Mouse (Mus musculus) gastrocnemius, postnatal 4 days (tissue): ENCODE measurements around the gene Dagla. TPM values are rescaled to one million over a fixed set of nuclear protein-coding genes. Genes with fewer than 3 reads are reported as not detected.

ENCODE experiments used
- DNase-seq, 2 experiments: peaks; one replicate each; pipeline ENCODE4 v3.0.0; 2021 to 2022; ENCODE audit warnings: low spot score in 2 of 2, mixed read lengths in 2 of 2
- total RNA-seq, 2 experiments: library from RNA; stranded (reverse); gene quantifications; 2 replicates each; pipeline ENCODE4 v1.2.3; 2021

The Dagla gene
- total RNA-seq, 2 experiments from 2014 or later, result 9.3 to 10.4 TPM

DNA sequence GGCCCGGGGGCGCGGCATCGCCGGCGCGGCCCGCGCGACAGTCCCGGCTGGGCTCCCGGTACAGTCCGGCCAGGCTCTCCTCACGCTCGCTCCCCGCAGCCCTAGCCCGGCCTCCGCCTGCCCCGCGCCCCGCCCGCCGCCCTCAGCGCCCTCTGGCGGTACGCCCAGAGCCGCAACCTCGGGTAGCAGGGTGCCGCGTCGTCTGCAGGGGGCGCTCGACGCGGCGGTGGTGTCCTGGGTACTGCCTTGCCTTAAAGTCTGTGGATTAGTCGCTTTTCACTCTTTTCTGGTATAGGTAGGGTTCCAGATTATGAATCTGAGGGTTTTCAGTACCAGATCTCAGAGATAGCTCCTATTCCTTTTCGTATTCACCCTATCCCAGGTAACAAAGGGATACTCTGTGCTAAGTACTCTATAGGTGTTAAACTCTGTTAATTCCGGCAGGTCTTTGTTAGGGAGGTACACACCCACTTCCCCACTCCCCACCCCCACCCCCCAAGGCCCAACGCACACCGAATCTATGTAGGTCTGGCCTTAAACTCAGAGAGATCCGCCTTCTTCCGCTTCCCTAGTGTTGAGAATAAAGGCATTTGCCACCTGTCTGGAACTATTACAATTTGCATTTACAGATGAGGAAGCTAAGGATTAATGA lies 63.9 kb downstream of the Dagla start, which contains the start of gene Myrf:
Myrf (minus strand) TSS at position 95 of the 652 bp plus-strand sequence.
- DNase-seq, result peak; percentile 69 to 77

DNA sequence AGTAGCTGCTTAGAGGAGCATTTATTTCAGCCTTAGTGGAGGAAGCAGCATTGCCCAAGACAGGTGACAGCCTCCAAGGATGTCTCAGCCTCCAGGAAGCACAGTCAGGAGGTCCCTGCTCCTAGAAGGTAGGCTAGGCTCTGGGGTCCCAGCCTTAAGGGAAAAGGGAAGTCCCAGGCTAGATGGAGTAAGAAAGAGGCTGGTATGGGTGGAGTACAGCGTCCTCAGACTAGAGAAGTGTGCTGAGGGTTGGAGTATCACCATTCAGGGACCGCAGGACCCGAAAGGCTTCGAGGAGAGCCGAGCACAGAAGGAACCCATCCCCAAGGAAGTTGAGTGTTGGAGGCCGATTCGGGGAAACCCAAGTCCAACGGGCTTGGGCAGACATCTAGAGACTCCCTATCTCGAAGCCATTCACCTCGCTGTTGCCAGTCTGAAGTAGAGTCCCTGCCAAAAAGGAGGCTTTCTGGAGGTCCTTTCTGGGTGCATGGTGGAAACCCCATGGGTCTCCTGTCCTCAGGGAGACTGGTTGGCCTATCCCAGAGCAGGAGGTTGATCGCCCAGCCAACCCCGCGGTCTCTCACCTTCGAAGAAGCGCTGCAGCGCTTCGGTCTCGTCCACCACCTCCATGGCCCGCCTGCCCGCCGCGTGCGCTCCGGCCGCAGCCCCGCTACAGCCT lies 64.6 kb downstream of the Dagla start:
- DNase-seq, result no peak

DNA sequence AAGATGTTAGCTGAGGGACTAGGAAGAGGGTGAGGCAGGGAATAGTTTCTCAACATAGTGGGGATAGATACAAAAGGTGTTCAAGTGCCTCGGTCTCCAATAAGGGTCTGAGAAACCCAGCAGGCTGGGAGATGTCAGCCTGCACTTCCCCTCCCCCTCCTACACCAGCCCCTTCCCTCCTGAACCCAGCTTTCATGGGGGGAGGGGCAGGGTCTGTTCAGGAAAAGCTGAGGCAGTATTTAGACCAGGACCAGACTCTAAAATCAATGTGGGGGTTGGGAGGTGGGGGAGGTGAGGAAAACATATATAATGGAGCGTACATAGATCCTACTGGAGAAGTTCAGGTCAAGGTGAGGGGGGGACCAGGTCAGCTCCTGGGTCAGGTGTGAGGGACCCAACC lies 65.3 kb downstream of the Dagla start:
- no peak for DNase-seq

DNA sequence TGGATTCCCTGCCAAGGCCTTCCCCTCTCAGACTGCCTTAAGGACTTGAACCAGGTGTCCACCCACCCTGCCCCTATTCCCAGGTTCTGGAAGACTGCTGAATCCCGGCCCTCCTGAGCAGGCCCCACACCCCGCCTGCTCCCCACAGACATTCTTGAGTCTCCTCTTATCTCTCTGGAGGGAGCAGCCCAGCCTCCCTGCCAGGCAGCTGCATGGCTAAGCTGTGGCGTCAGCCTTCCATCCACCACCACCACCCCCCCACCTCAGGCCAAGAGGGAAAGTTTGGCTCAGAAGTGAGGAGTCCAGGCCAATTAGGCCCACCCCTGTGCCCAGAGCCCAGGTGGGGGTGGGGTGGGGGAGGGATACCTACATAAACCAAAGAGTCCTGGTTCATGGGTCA lies 66.2 kb downstream of the Dagla start:
- no peak for DNase-seq

DNA sequence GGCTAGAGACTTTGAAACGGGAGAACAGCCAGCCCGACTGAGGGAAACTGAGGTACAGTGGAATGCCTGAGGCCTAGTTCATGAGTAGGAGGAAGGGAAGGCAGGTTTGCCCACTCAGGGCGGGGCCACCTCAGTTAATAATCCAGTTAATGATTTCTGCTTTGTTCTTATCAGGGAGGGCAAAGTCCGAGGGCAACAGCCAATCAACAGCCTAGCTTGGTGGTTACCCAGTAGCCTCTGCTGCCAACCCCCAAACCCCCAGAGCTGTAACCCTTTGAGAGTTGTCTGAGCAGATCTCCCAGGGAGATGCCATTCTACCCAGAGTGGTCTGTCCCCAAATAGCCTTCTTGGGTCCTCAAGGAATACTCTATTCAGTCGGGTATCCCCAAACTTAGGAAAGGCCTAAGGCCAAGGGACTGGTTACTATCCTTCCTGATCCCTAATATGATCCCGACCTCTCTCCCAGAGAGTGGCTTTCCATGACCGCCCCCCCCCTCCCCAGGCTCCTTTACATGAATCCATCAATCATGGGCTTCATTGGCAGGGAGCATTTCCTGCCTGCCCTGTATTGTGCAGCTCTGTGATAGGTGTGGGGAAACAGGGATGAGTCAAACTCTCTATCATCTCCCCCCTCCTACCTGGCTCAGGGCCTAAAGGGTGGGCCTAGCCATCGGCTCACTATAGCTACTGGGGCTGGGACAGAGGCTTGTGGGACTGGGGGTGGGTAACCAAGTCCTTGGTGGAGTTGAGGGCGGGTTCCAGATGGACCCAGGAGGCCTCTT lies 68.7 kb downstream of the Dagla start:
- no peak for DNase-seq

DNA sequence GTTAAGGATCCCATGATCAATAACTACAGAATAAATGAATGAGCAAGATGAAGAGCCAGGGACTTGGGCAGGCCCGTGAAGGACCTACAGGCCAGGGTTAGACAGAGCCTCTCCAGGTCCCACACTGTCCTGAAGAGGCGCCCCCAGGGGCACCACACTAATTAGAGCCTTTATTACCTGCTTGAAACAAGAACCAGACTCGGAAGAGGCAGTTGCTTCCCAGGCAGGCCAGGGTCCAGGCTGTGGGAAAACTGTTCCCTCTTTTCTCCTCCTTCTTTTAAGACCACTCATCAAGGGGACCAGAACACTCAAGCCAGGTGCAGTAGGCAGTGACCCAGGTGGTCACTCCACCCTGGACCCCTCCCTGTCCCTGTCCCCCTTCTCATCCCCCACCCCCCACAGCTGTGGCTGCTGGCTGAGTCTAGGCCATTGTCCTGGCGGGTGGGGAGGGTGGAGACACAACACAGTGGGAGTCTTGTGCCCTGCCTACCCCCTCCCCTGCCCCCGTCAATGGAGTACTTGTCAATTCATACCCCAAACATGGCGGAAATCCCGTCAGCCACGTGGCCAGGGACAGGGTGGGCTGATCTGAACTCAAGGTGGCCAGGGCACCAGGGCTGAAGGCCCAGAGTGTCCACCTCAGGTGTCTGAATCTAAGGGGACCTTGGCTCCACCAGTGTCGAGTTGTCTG lies 72.2 kb downstream of the Dagla start:
- no peak for DNase-seq

DNA sequence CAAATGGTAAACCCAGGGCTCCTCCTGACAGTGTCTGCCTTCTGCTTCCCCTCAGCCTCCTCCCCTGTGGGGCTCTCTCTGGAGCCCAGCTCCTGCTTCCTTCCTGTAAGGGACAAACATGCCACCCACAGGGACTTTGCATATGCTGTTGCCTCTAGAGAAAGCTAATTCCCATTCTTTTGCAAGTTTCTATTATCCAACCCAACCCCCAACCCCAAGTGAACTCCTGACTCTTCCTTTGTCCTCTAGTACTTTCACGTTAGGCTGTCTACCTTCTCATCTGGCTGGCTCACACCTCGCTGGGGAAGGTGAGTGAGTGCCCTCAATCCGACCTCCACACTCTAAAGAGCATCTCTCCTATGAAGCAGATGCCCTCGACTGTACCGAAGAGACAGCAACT lies 72.8 kb downstream of the Dagla start:
- no peak for DNase-seq

DNA sequence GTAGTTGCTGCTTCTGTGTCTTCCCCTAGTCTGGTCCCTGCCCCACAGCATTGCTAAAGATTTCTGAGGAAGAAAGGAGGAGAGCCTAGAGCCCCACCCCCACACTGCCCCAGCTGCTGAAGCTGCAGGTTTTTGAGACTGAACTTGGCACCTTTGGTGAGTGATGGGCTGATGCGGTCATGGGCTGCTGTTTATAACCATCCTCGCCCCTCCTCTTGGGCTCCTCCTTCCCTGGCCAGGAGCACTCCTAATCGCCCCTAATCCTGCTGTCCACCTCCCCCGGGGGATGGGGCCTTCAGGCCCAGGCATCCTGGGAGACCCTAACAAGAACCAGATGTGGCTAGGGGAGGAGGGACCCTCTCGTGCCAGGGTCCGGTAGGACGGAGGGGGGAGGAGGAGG lies 73.7 kb downstream of the Dagla start:
- no peak for DNase-seq

DNA sequence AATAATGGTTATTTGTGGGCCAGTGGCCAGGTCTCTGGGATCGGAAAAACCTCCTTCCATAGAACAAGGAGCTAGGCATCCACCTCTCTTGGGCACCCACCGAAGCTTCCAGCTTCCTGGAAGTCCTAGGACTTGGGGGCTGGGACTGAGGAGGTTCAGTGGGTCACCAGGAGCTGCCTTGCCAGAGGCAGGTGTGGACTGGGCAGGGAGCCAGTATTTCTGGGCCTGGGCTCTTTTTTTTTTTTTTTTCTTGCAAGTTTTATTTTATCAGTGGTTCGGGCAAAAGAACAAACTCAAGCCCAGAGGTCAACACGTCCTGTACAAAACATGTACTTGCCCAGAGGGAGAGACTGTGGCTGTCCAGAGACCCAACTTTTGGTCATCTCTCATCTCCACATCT lies 78.9 kb downstream of the Dagla start:
- no peak for DNase-seq

DNA sequence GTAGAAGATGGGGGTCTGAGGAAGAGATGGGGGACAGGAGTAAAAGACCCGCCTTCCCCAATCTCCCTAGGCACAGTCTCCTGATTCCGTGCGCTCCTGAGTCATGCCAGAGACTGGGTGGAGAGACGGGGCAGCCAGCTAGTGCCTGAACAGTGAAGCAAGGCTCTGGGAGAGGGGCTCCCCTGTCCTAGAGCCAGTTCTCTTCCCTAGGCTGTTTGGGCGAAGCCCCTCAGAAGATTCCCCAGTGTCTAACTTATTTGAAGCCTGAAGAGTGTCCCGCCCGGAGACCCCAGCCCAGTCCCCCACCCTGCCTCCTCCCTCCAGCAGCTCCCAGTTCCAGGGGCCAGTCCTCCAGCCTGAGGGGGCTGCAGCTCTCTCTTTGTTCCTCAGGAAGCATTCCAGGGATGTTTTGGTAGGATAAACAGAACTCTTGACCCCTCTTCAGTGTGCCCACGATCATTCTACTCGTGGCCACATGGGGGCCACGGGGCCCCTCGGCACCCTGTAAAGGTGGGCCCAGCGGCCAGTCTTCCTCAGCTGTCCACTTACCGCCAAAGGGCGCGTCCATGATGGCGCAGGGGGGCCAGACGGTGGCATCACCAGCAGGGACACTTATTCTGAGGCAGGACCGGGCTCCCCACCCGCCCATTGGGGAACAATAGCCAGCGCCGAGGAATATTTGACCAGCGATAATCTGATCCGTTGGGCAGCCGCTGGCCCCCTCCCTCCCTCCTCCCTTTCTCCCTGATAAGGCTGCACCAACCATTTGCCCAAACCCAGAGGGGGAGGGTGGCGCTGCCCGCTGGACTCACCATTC lies 79.8 kb downstream of the Dagla start:
- no peak for DNase-seq

DNA sequence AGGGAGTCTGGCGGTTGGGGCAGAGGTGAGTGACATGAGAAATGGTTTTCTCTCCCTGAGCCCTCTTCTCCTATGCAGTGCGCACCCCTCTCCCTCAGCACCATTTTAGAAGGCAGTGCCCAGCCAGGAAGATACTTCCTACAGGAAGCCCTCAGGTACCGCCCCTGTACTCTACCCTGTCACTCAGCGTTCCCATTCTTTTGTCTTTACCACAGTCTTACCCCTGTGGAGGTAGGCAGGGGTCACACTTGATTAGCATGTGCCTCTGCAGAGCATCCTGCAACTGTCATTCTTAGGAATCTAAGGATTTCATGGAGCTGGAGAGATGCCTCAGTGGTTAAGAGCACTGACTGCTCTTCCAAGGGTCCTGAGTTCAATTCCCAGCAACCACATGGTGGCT lies 81.1 kb downstream of the Dagla start:
- DNase-seq, result no peak

DNA sequence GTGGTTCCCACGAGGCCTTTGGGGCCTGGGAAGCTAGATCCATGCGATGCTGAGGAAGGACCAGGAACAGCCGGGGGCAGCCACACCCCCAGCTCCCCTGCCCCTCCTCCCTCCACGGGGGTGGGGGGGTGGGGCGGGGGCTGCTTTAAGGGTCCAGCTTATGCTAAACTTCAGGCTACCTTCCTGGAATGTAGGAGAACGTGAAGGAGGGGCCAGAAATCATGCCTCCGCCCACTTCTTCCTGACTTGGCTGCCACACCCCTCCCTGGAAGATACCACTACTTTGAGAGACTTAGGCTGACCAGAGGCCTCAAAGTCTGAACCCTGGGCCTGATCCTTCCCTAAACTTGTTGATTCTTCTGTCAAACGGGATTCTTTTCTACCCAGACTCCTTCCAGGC lies 82.0 kb downstream of the Dagla start:
- DNase-seq, result no peak

DNA sequence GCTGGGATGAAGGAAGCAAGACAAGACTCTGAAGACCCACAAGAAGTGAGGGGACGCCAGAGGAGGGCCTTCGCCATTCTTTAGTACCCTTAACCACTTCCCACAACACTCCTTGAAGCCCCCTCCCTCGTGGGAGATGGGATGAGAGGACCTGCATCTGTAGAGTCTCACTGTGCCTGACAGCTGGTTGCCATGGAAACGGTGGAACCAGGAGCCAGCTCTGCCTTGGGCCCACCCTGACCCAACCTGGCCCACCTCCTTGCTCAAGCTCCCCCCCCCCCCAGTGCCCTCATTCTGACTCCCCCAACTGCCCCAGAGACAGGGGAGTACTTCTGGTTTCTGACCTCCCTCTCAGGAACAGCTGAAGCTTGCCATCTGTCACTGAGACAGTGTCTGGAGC lies 83.1 kb downstream of the Dagla start:
- no peak for DNase-seq

DNA sequence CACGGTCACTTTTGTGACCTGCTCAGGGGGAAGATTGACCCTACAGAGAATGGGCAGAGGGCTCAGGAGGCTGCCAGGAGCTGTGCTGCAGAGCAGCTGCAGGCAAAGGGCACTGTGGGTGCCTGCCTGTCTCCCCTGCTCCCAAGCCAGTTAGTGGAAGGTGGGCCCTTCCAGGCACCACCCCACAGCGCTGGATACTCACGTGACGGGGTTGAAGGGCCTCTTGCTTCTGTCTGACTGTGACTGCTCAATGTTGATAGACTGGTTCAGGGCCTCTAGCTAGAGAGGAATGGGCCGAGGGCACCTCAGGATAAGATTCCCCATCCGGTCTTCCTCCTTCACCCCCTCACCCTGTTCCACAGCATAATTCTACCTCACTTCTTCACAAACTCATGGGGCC lies 85.1 kb downstream of the Dagla start:
- no peak for DNase-seq

DNA sequence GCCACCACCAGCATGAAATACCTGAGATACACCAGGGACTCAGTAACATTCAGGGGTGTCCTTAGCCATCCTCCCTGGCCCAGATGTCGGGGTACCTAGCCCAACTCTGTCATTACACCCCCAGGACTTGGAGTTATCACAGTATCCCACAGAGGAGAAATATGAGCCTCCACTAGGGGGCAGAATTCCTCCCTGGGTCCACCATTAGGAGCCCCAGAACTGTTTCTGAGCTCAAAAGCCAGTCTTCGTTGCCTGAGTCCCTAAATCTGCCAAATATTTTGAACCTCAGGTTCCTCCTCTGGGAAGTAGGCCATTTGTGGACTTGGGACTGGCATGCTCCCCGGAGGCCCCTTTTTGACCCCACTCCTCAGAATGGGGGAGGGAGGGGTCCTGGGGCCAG lies 85.6 kb downstream of the Dagla start:
- DNase-seq, result peak in 1 of 2 experiments; percentile 40

DNA sequence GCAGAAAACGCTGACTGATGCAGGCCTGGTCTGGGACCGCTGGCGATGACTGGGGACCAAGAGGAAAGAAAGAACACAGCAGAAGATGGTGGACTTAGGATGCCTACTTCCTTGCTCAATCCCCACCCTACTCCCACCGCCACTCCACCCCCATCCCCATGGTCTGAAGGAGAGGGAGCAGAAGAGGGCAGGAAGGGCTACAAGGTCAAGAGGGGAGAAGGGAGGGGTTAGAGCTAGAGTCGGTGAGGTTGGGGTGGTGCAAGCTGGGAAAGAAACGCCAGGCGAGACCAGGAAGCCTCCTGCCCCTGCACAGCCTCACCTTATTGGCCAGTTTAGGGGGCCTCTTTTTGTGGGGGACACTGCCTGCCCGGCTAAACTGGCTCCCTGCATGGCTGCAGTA lies 88.6 kb downstream of the Dagla start:
- no peak for DNase-seq

DNA sequence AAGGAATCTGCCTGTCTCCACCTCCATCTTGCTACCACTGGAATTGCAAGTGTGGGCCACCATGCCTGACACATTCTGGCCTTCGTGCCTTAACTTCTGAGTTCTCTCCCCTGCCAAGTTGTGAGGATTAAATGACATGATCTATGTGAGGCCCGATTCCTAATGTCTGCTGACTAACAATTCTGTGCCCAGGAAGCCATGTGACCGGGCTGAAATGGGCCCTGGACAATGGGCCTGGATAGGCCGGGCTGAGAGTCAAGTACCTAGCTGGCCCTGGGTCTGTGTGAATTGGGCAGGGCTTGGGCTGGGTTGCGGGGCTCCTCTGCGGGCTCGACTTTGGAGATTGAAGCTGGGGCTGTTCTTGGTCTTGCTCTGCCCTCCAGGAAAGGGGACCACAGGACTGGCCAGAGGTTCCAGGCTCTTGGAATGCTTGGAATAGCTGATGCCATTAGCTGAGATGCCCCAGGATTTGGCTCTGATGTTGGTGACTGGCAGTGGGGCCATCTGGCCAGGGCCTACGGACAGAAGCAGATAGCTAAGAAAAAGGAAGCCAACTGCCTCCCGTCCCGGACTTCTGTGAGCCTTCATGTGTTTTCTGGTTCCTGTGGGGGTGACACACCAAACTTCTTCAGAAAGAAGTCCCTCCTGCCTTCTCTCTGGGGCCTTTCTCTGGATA lies 90.7 kb downstream of the Dagla start:
- no peak for DNase-seq

DNA sequence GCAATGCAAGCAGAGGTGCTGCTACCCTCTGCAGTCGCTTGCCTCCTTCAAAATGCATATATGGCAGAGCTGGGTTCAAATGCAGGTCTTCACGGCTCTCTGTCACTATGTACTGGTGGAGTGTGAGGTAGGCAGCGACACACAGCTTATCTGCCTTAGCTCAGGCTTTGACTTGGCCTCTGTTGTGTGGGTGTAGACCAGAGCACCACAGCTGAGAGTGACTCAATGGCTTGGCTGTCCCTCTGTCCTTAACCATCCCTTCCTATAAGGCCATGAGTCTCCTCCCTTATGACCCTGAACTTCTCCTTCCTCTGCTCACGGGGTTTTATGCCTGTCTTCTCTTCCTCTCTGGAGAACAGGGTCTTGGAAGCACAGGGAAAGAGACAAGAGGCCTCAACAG lies 93.8 kb downstream of the Dagla start:
- no peak for DNase-seq

DNA sequence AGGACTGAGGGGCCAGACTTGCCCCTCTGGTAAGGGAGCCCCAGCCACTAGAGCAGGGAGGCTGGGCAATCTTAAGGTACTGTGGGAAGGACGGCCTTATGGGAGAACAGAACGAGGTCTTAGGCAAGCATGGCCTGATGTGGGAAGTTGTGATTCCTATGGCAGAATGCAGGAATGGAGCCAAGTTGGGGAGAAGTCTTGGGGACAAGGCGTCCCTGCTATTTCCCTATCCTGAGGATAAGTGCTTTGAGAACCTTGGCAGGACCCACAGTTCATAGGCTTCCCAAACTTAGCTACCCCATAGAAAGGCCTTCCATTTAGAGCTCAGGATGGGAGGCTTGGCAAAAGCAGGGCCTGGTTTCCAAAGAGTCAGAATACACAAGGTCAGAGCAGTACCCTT lies 95.8 kb downstream of the Dagla start:
- DNase-seq, result no peak

DNA sequence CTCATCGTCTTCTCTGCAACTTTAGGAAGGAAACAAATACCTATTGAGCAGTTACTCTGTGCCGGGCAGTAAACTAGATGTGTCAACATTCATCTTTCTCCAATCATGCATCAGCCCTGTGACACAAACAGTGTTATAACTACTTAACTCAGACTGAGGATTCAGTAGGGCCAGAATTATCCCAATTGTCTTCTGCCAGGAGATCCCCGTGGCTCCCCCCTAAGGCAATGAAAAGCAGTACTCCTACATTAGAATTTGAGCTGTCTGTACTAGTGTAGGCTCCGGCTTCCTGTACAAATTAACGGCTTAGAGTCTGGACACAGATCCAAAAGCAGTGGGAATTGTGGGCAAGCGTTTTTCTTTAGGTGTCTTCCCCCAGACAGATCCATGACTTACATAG lies 99.6 kb downstream of the Dagla start:
- no peak for DNase-seq
